Comparison of ENCODE assay signal across 17 mouse cellular contexts in the genomic region with DNA sequence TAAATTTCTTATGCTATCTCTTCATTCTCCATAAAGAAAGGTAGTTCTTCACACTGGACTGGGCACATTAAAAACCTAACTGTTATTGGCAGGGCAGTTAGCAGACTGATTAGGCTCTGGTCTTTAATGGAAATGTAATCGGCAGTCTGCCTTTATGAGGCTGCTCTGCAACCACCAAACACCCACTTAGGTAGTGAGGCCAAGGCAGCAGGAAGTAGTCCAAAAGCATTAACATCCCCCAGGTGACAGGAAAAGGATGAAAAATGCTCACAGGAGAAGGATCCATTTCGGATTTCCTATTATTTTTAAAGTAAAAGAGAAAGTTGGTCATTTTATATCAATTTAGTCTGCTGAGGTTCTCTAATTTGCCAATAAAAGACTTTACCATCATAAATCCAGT.
DNase-seq lines count a peak whose midpoint lies in the region.
"Had no signal": no experiment of that assay in that cellular context is flagged by ENCODE, and none has a peak within 500 bp of the region (broad histone marks: within the 10 kb centered on the region; RNA-seq: fewer than 3 reads in every experiment).

No protein-coding gene starts in this region.

- intact Hi-C loops in left cerebral cortex, postnatal 4 days (cut with DNase I) = no loop called here

- peak; percentile 58 to 59 for DNase-seq in cerebellum, postnatal 10 days
- DNase-seq in cerebellum, adult 18-20 months = no peak
- DNase-seq in cerebellum, postnatal 14 days = peak; percentile 47 to 53
- DNase-seq in cerebellum, postnatal 36 days = no peak
- DNase-seq in cerebellum, postnatal 25 days = peak; percentile 4 to 18
- no peak for DNase-seq in cerebellum, adult 8-10 months
- DNase-seq in left cerebral cortex, postnatal 4 days = peak; percentile 4
- DNase-seq in left cerebral cortex, adult 8-10 months (ENCODE audit: low spot score in 2 of 2) = no peak
- DNase-seq: adrenal gland, adult 2 months; adrenal gland, adult 8-10 months; adrenal gland, postnatal 10 days; adrenal gland, postnatal 14 days; adrenal gland, postnatal 25 days; adrenal gland, postnatal 36 days; B cell, adult 2 months; cerebellum, adult 11 months; cerebellum, adult 11-12 months had no signal

Comparison
In these comparisons a context has a peak if more than half of its experiments do, and no peak if none do; other contexts are left out.
1. DNase-seq: peak in cerebellum, postnatal 10 days (2 of 2), cerebellum, postnatal 14 days (2 of 2), cerebellum, postnatal 25 days (2 of 2) and left cerebral cortex, postnatal 4 days (single experiment); none in cerebellum, adult 18-20 months (0 of 2), cerebellum, postnatal 36 days (0 of 2), cerebellum, adult 8-10 months (single experiment) and left cerebral cortex, adult 8-10 months (0 of 2).